Mouse (Mus musculus): Measurements from ENCODE around the gene Gm20388. TPM values are rescaled to one million over a fixed set of nuclear protein-coding genes. Genes with fewer than 3 reads are reported as not detected.

Gm20388 gene
- polyA plus RNA-seq, 2 experiments: 8.5 TPM; not detected in 1

DNA sequence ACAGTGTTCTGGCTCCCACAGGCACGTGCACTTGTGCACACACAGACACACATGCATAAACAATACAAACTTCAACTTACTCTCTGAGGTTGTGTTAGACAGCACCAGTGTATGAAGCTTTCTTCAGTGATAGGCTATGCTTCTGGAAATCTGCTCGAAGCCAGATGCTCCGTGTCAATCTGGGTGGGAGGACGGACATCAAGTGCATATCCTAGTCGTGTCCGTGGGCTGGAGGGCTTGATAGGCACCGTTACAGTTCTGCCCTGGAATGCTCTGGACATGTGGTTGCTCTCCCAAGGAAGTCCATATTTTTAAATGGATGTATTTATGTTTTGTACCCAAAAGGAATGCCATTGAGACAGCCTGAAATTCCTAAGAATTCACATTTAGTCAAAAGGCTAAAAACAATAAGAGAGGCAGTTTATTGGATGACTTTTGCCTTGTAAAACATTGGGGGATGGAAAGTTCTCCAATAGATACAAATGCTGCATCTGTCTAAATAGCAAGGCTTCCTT lies 2178.6 kb downstream of the Gm20388 start:
- no peak for DNase-seq (ENCODE audit: low read depth in 3 of 3, low spot score in 3 of 3)
- ATAC-seq (ENCODE audit: insufficient read depth): no peak
- no peaks in the 10 kb centered on the region for H3K27me3 ChIP-seq (ENCODE audit: control insufficient read depth, insufficient read depth, low read length)
- no peaks in the 10 kb centered on the region for H3K36me3 ChIP-seq (replicated peaks; ENCODE audit: control insufficient read depth, insufficient read depth, low read depth)
- TF ChIP-seq CTCF (IDR thresholded peaks at IDR 0.05; ENCODE audit: low read depth): no peak
- TF ChIP-seq EP300 (IDR thresholded peaks at IDR 0.05; ENCODE audit: low read depth): no peak
- no peak overlapping the region for H3K9ac ChIP-seq (replicated peaks)
- H3K4me3 ChIP-seq (ENCODE audit: insufficient read depth in 1 of 2, low read depth in 2 of 2, low read length in 2 of 2): no peak overlapping the region
- no peak overlapping the region for H3K27ac ChIP-seq
- no peaks in the 10 kb centered on the region for H3K9me3 ChIP-seq (ENCODE audit: control insufficient read depth, low read length)
- WGBS (ENCODE audit: insufficient replicate concordance): 65% methylated on average over 7 of the region's 7 CpGs
- H3K4me1 ChIP-seq (replicated peaks; ENCODE audit: control insufficient read depth in 2 of 2, insufficient read depth in 2 of 2, low read length in 1 of 2): no peaks in the 10 kb centered on the region
- H3K4me2 ChIP-seq (ENCODE audit: low read depth): no peak overlapping the region

DNA sequence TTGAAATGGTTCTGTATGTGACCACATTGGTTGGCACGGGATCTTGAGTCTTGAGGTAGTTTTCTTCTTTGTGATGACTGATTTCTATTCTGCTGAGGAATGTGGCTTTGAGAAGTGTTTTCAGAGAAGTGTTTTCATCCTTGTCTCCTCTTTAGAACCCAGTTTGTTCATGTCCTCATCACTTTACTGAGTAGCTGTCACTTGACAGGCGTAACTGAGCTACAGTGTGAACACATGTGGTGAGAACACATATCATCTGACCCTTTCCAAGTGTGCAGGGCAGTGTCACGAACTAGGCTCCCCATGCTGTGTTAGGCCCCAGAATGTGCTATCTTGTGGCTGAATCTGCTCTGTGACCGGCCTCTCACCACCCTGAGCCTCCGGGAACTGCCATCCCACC lies 2181.8 kb downstream of the Gm20388 start:
- Histone ChIP-seq H3K4me3 (ENCODE audit: insufficient read depth in 1 of 2, low read depth in 2 of 2, low read length in 2 of 2) (no peak overlapping the region), H3K4me2 (ENCODE audit: low read depth) (no peak overlapping the region), H3K9ac (replicated peaks) (no peak overlapping the region), H3K27ac (no peak overlapping the region), H3K27me3 (ENCODE audit: control insufficient read depth, insufficient read depth, low read length) (no peaks in the 10 kb centered on the region), H3K4me1 (replicated peaks; ENCODE audit: control insufficient read depth in 2 of 2, insufficient read depth in 2 of 2, low read length in 1 of 2) (no peaks in the 10 kb centered on the region), H3K9me3 (ENCODE audit: control insufficient read depth, low read length) (no peaks in the 10 kb centered on the region), H3K36me3 (replicated peaks; ENCODE audit: control insufficient read depth, insufficient read depth, low read depth) (no peaks in the 10 kb centered on the region)
- DNase-seq (ENCODE audit: low read depth in 3 of 3, low spot score in 3 of 3) (no peak), ATAC-seq (ENCODE audit: insufficient read depth) (no peak)
- WGBS (ENCODE audit: insufficient replicate concordance): 54% methylated on average over 5 of the region's 5 CpGs
- TF ChIP-seq CTCF (IDR thresholded peaks at IDR 0.05; ENCODE audit: low read depth): no peak
- no peak for TF ChIP-seq EP300 (IDR thresholded peaks at IDR 0.05; ENCODE audit: low read depth)

DNA sequence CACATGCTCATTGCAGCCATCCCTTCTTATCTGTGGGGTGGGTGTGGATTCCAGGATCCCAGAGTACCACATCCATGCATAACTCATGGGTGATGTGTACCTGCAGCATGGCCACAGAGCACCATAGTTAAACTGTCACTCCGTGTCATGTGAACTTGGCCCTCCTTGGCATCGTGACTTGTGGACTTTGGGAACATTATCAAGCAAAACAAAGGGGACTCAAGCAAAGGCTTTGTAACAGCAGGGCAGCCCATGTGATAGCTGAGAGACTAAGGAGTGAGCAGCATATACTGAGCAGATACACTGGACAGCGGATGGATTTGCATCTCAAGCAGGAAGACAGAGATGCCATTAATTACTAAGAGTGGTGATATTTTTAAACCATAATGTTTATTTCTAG lies 2188.1 kb downstream of the Gm20388 start:
- no peak overlapping the region for H3K9ac ChIP-seq (replicated peaks)
- no peak overlapping the region for H3K4me3 ChIP-seq (ENCODE audit: insufficient read depth in 1 of 2, low read depth in 2 of 2, low read length in 2 of 2)
- no peak overlapping the region for H3K4me2 ChIP-seq (ENCODE audit: low read depth)
- no peaks in the 10 kb centered on the region for H3K36me3 ChIP-seq (replicated peaks; ENCODE audit: control insufficient read depth, insufficient read depth, low read depth)
- no peaks in the 10 kb centered on the region for H3K9me3 ChIP-seq (ENCODE audit: control insufficient read depth, low read length)
- DNase-seq (ENCODE audit: low read depth in 3 of 3, low spot score in 3 of 3) (no peak), ATAC-seq (ENCODE audit: insufficient read depth) (no peak)
- TF ChIP-seq EP300 (IDR thresholded peaks at IDR 0.05; ENCODE audit: low read depth): no peak
- no peak for TF ChIP-seq CTCF (IDR thresholded peaks at IDR 0.05; ENCODE audit: low read depth)
- no peak overlapping the region for H3K27ac ChIP-seq
- 70% methylated on average over 3 of the region's 3 CpGs for WGBS (ENCODE audit: insufficient replicate concordance)
- H3K4me1 ChIP-seq (replicated peaks; ENCODE audit: control insufficient read depth in 2 of 2, insufficient read depth in 2 of 2, low read length in 1 of 2): no peaks in the 10 kb centered on the region; a peak in 1 of 4 replicates
- H3K27me3 ChIP-seq (ENCODE audit: control insufficient read depth, insufficient read depth, low read length): no peaks in the 10 kb centered on the region

DNA sequence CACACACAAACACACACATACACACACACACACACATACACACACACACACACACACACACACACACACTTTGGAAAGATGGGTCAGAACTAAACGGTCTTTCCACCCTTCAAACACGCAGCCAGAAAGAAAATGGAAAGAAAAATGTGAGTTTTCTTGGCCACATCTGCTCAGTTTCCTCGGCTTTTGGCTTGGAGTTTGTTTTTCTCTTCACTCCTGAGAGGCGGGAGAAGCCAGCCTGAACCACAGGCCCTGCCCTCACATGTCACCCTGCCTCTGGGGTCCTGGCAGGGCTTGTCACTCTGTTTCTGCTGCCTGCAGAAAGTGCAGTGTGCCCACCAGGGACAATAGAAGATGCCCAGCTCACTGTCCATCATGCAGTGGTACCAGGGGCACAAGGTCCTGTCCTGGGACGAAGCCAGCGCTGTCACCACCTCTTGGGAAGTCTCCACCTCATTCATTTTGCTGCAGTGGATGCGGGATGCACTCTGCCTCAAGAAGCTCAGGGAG lies 2189.1 kb downstream of the Gm20388 start:
- H3K27ac ChIP-seq: no peak overlapping the region
- no peak overlapping the region for H3K4me2 ChIP-seq (ENCODE audit: low read depth)
- no peak overlapping the region for H3K4me3 ChIP-seq (ENCODE audit: insufficient read depth in 1 of 2, low read depth in 2 of 2, low read length in 2 of 2)
- no peak overlapping the region for H3K9ac ChIP-seq (replicated peaks)
- DNase-seq (ENCODE audit: low read depth in 3 of 3, low spot score in 3 of 3) (no peak), ATAC-seq (ENCODE audit: insufficient read depth) (no peak)
- no peaks in the 10 kb centered on the region for H3K36me3 ChIP-seq (replicated peaks; ENCODE audit: control insufficient read depth, insufficient read depth, low read depth)
- H3K4me1 ChIP-seq (replicated peaks; ENCODE audit: control insufficient read depth in 2 of 2, insufficient read depth in 2 of 2, low read length in 1 of 2): no peaks in the 10 kb centered on the region; a peak in 1 of 4 replicates
- WGBS (ENCODE audit: insufficient replicate concordance): 64% methylated on average over 7 of the region's 7 CpGs
- H3K9me3 ChIP-seq (ENCODE audit: control insufficient read depth, low read length): no peaks in the 10 kb centered on the region
- no peak for TF ChIP-seq CTCF (IDR thresholded peaks at IDR 0.05; ENCODE audit: low read depth)
- no peak for TF ChIP-seq EP300 (IDR thresholded peaks at IDR 0.05; ENCODE audit: low read depth)
- no peaks in the 10 kb centered on the region for H3K27me3 ChIP-seq (ENCODE audit: control insufficient read depth, insufficient read depth, low read length)

DNA sequence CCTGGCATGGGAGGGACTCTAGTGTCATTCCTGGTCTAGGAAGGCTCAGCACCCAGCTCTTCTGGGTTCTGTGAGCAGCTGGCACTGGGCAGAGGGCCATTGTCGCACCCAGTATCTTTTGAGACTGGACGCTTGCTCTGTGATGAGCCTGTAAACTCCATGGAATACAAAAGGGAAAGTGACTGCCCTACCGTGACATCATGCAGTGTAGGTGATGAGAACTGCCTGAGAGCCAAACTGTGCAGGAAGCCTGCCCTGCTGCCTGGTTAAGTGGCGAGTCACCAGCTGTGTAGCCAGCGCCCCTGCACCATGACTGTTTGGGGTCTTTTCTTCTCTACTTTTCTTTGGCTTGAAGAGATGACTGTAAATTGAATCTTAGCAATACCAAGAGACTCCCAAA lies 2191.2 kb downstream of the Gm20388 start:
- no peaks in the 10 kb centered on the region for H3K27me3 ChIP-seq (ENCODE audit: control insufficient read depth, insufficient read depth, low read length)
- DNase-seq (ENCODE audit: low read depth in 3 of 3, low spot score in 3 of 3) (no peak), ATAC-seq (ENCODE audit: insufficient read depth) (no peak)
- 61% methylated on average over 5 of the region's 5 CpGs for WGBS (ENCODE audit: insufficient replicate concordance)
- no peak overlapping the region for H3K9ac ChIP-seq (replicated peaks)
- H3K4me2 ChIP-seq (ENCODE audit: low read depth): no peak overlapping the region
- no peak overlapping the region for H3K27ac ChIP-seq
- H3K9me3 ChIP-seq (ENCODE audit: control insufficient read depth, low read length): no peaks in the 10 kb centered on the region
- H3K4me3 ChIP-seq (ENCODE audit: insufficient read depth in 1 of 2, low read depth in 2 of 2, low read length in 2 of 2): no peak overlapping the region
- TF ChIP-seq EP300 (IDR thresholded peaks at IDR 0.05; ENCODE audit: low read depth) (no peak), CTCF (IDR thresholded peaks at IDR 0.05; ENCODE audit: low read depth) (no peak)
- no peaks in the 10 kb centered on the region; a peak in 1 of 4 replicates for H3K4me1 ChIP-seq (replicated peaks; ENCODE audit: control insufficient read depth in 2 of 2, insufficient read depth in 2 of 2, low read length in 1 of 2)
- no peaks in the 10 kb centered on the region for H3K36me3 ChIP-seq (replicated peaks; ENCODE audit: control insufficient read depth, insufficient read depth, low read depth)

Data from liver, embryonic 14.5 days (tissue).